Mouse (Mus musculus) monocyte, adult 5-6 weeks (primary cell): Measurements from ENCODE around the gene Rgs14. TPM values are rescaled to one million over a fixed set of nuclear protein-coding genes. Genes with fewer than 3 reads are reported as not detected.
A peak's percentile ranks its signal among the peaks of the same experiment; 100 is the strongest.

ENCODE experiments used
- ATAC-seq: fragments of 153-309, 156-312 bp; replicated peaks from 2 replicates; pipeline ENCODE4 v1.8.0; 2017; ENCODE audit warnings: mild to moderate bottlenecking; ENCODE audit not compliant: low TSS enrichment, insufficient number of reproducible peaks, severe bottlenecking, poor library complexity, low FRiP score
- total RNA-seq: library from RNA; stranded (forward); fragments of 200-1000, 200-491, 200-594 nt; gene quantifications from 3 replicates; pipeline ENCODE4 v1.2.3, GENCODE M21; 2017

Gene Rgs14
- total RNA-seq, 1 experiment from 2014 or later = 40.8 TPM

- peak; percentile 67 for ATAC-seq
These were observed 51.6 kb downstream of the Rgs14 start for GRCm38 (mm10) chr13:55420933-55421800.

GRCm38 (mm10) chr13:55426613-55427012 is 57.1 kb downstream of the Rgs14 start, which contains the start of gene F12:
Gene F12, minus strand, starts transcription at chr13:55426793.
- no peak for ATAC-seq

- ATAC-seq = peak; percentile 93
These were observed 59.8 kb downstream of the Rgs14 start for GRCm38 (mm10) chr13:55429226-55429888.

GRCm38 (mm10) chr13:55430566-55430965 is 61.0 kb downstream of the Rgs14 start:
- no peak for ATAC-seq

- peak; percentile 77 for ATAC-seq
These were observed 62.6 kb downstream of the Rgs14 start for GRCm38 (mm10) chr13:55431889-55432685.

Other genes with a start within 250 kb of the Rgs14 start
- not detected in 3 replicates for gene Gm17617, start 236.2 kb upstream of the Rgs14 start, total RNA-seq
- not detected in 3 replicates for gene Fgfr4, start 217.1 kb upstream of the Rgs14 start, total RNA-seq
- 102 to 173 TPM (median 158 TPM) in 3 replicates for gene Nsd1, start 159.9 kb upstream of the Rgs14 start, total RNA-seq
- gene Prelid1, start 49.2 kb upstream of the Rgs14 start, total RNA-seq = 47.7 to 91.3 TPM (median 68.5 TPM) in 3 replicates
- gene Rab24, start 47.8 kb upstream of the Rgs14 start, total RNA-seq = 23.6 to 34.8 TPM (median 29.4 TPM) in 3 replicates
- gene Mxd3, start 39.9 kb upstream of the Rgs14 start, total RNA-seq = 1.3 to 2.0 TPM (median 1.4 TPM) in 3 replicates
- gene Lman2, start 6.9 kb upstream of the Rgs14 start, total RNA-seq = 85.3 to 97.5 TPM (median 91.3 TPM) in 3 replicates
- gene Slc34a1, start 28.5 kb downstream of the Rgs14 start, total RNA-seq = not detected in 3 replicates
- not detected in 3 replicates for gene Pfn3, start 45.5 kb downstream of the Rgs14 start, total RNA-seq
- 0.11 to 0.95 TPM in 2 of 3 replicates, not detected in the other for gene F12, start 57.1 kb downstream of the Rgs14 start, total RNA-seq
- gene Grk6, start 75.3 kb downstream of the Rgs14 start, total RNA-seq = 179 to 219 TPM (median 207 TPM) in 3 replicates
- 2.2 to 3.8 TPM in 2 of 3 replicates, not detected in the other for gene Prr7, start 94.5 kb downstream of the Rgs14 start, total RNA-seq
- gene Dbn1, start 118.4 kb downstream of the Rgs14 start, total RNA-seq = 0.58 TPM in 1 of 3 replicates, not detected in the others
- gene Pdlim7, start 143.9 kb downstream of the Rgs14 start, total RNA-seq = 4.7 to 13.5 TPM (median 10.5 TPM) in 3 replicates
- gene Dok3, start 159.6 kb downstream of the Rgs14 start, total RNA-seq = 86.5 to 105 TPM (median 104 TPM) in 3 replicates
- 67.7 to 76.2 TPM (median 71.8 TPM) in 3 replicates for gene Ddx41, start 166.9 kb downstream of the Rgs14 start, total RNA-seq
- gene Fam193b, start 201.4 kb downstream of the Rgs14 start, total RNA-seq = 37.8 to 73.6 TPM (median 40.6 TPM) in 3 replicates
- gene Tmed9, start 204.0 kb downstream of the Rgs14 start, total RNA-seq = 150 to 192 TPM (median 183 TPM) in 3 replicates
- 23.1 to 47.1 TPM (median 26.2 TPM) in 3 replicates for gene B4galt7, start 230.2 kb downstream of the Rgs14 start, total RNA-seq